Mouse (Mus musculus): ENCODE results near the gene Gm21992.

- no peak for TF ChIP-seq CTCF (IDR thresholded peaks at IDR 0.05)
- TF ChIP-seq POLR2A (IDR thresholded peaks at IDR 0.05; ENCODE audit: insufficient read depth, low read depth, low read length): no peak
- TF ChIP-seq EP300 (IDR thresholded peaks at IDR 0.05; ENCODE audit: insufficient read depth, low read depth, low read length): no peak
These were observed 25.6 kb upstream of the Gm21992 start for GRCm38 (mm10) chr19:4837049-4837448.
